Mouse (Mus musculus): Measurements from ENCODE around the gene Cdk14.
A peak's percentile ranks its signal among the peaks of the same experiment; 100 is the strongest.
"Not testable (repeated sequence)": the region's sequence is repeated elsewhere in the genome, so short reads cannot be mapped to it uniquely, and the experiment has no call there.

The Cdk14 gene

GRCm38 (mm10) chr5:4961636-4962035 is 458.5 kb downstream of the Cdk14 start:
- DNase-seq, result no peak

- DNase-seq, result peak; percentile 66
Measured at GRCm38 (mm10) chr5:4959446-4959845, 460.7 kb downstream of the Cdk14 start.

- DNase-seq, result no peak
Measured at GRCm38 (mm10) chr5:4955993-4956392, 464.1 kb downstream of the Cdk14 start.

GRCm38 (mm10) chr5:4955392-4955791 is 464.7 kb downstream of the Cdk14 start:
- no peak for DNase-seq

GRCm38 (mm10) chr5:4949433-4949832 is 470.7 kb downstream of the Cdk14 start:
- DNase-seq, result no peak

- DNase-seq, result peak; percentile 57
Measured at GRCm38 (mm10) chr5:4948090-4948954, 471.8 kb downstream of the Cdk14 start.

GRCm38 (mm10) chr5:4935131-4935530 is 485.0 kb downstream of the Cdk14 start:
- no peak for DNase-seq

- no peak for DNase-seq
Measured at GRCm38 (mm10) chr5:4934491-4934890, 485.6 kb downstream of the Cdk14 start.

- peak; percentile 40 for DNase-seq
Measured at GRCm38 (mm10) chr5:4931539-4932143, 488.5 kb downstream of the Cdk14 start.

- no peak for DNase-seq
Measured at GRCm38 (mm10) chr5:4929628-4930027, 490.5 kb downstream of the Cdk14 start.

- no peak for DNase-seq
Measured at GRCm38 (mm10) chr5:4924866-4925265, 495.2 kb downstream of the Cdk14 start.

GRCm38 (mm10) chr5:4918376-4918775 is 501.7 kb downstream of the Cdk14 start:
- peak; percentile 76 for DNase-seq

- no peak for DNase-seq
Measured at GRCm38 (mm10) chr5:4917743-4918142, 502.4 kb downstream of the Cdk14 start.

- no peak for DNase-seq
Measured at GRCm38 (mm10) chr5:4917274-4917673, 502.8 kb downstream of the Cdk14 start.

GRCm38 (mm10) chr5:4916390-4917273 is 503.5 kb downstream of the Cdk14 start:
- peak; percentile 12 for DNase-seq

GRCm38 (mm10) chr5:4904911-4905310 is 515.2 kb downstream of the Cdk14 start:
- DNase-seq, result not testable (repeated sequence)

GRCm38 (mm10) chr5:4898241-4898640 is 521.9 kb downstream of the Cdk14 start:
- DNase-seq, result no peak

GRCm38 (mm10) chr5:4894988-4895387 is 525.1 kb downstream of the Cdk14 start:
- DNase-seq, result no peak

GRCm38 (mm10) chr5:4893852-4894207 is 526.3 kb downstream of the Cdk14 start:
- no peak for DNase-seq

GRCm38 (mm10) chr5:4893206-4893851 is 526.8 kb downstream of the Cdk14 start:
- no peak for DNase-seq

- DNase-seq, result no peak
Measured at GRCm38 (mm10) chr5:4892734-4893133, 527.4 kb downstream of the Cdk14 start.

- no peak for DNase-seq
Measured at GRCm38 (mm10) chr5:4891862-4892704, 528.0 kb downstream of the Cdk14 start.
